Mouse (Mus musculus) urinary bladder, postnatal 4 days (tissue): ENCODE data around the gene Cacna1h.
A peak's percentile ranks its signal among the peaks of the same experiment; 100 is the strongest.

Source experiments
- DNase-seq, 2 experiments: peaks; one replicate each; pipeline ENCODE4 v3.0.0; 2021 to 2022; ENCODE audit warnings: low spot score in 2 of 2

Cacna1h gene

DNA sequence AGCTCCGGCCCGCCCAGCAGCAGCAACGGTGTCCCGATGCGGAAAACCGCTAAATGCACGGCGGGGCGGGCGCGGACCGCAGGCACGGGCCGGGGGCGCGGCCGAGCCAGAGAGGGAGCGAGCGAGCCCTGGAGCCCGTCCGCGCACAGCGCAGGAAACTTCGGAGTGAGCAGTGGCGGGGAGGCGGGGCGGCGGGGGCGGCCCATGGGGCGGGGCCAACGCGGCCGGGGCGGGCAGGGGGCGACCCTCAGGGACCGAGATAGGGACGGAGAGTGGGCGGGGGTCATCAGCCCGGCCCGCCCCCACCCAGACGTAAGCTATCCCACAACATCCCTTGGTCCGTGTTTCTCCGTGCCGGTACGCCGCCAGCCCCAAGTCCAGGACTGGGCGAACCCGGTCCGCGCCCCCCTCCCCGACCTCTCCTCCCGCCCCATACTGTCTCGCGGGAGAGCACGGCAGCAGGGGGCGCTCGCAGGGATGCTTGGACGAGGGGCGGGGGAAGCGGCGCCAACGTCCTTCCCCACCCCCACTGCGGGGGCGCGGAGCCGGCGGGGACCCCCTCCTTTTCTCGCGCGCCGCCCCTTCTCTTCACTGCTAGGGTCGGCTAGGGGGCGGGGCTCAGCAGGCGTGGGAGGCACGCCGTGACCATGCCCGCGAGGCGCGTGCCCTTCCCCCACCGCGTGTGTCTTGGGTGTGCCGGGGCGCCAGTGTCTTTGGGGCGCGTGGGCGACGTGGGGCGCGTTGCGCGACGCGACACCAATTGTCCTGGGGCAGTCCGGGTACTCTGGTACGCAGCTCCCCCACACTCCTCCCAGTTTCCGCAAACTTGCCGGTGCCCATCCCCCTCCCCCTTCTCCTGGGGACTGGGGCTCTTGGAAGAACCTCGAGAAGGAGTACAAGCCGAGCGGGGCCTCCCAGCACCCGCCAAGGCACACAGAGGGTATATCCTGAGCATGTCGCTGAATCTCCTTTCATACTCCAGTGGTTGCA is at the start of gene Cacna1h:
Cacna1h (minus strand) TSS at position 167 of the 990 bp plus-strand sequence.
- DNase-seq, result peak; percentile 73 to 80

DNA sequence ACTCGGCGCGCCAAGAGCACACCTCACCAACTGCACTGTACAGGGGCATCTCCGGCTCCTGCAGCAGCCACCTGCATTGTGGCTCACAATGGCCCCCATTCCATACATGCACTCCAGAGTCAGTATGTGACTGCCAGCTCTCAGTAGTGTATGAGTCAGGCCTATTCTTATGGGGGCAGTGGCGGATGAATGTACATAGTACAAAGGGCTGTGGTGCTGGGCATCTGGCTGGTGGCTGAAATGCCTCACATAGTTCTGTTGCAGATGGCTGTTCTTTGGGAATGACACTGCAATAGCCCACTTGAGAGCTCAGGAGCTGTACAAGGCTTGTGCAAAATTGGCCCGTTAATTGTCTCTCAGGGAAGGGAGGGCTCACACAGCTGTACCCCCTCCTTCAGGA is 48.5 kb upstream of the Cacna1h start:
- no peak for DNase-seq

DNA sequence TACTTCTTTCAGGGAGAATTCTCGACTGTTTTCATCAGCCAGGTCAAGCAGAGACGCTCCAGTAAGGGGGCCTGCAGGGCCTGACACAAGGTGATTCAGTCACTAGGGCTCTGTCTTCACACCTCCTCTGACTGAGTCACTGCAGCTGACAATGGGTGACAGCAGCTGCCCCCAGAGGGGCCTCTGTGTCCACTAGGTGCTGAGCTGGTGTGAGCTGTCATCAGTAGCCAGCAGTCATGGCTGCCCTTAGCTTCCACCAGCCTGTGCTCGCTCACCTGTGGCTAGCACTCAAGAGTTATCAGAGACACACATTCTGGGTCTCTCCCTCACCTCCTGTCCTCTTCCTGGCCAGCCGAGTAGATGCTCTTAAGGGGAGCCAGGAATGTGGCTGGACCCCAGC is 47.2 kb upstream of the Cacna1h start:
- no peak for DNase-seq

DNA sequence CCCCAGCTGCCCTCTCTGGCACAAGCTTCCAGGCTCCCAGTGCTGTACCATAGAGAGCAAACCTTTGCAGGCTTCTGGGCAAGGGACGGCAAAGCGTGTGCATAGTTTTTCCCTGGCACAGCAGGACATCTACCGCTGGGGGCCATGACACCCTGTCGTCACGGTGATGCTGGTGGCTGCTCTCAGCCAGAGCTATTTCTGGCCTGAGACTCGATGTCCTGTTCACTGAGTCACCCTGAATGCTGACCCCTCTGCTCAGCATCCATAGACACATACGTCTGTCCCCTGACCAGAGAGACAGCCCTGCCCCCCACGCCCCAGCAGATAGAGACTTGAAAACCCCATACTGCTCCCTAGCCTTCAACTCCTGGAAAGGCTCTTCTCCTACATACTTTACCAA is 46.6 kb upstream of the Cacna1h start:
- DNase-seq, result no peak

DNA sequence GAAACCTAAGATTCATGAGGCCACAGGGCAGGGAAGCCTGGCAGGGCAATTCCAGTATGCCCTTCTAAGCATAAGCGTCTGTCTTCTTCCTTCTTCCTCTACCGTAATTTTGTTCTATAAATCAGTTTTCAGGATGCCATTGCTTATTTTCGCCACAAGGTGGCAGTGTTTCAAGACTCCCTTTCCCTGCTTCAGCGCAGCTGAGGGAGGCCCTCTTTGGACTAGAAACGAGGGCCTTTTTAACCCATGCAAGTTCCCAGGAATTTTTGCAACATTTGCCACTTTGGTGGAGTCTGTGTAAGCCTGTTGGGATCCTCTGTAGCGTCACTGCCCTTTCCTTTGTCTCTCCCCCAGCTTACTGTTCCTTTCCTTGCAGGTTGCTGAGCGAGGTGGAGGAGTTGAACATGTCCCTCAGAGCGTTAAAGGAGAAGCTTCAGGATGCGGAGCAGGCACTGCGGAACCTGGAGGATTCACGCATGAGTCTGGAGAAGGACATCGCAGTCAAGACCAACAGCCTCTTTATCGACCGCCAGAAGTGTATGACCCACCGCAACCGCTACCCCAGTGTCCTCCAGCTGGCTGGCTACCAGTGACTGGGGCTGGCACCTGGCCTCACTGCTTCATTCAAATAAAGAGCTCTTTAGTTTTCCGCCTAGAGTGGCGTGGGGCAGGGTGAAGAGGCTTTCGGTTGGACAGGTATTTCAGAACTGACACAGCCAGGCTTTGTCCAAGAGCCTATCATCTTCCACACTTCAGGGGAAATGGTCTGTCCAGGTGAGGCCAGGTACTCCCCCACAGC is 42.6 kb upstream of the Cacna1h start:
- DNase-seq, result no peak

DNA sequence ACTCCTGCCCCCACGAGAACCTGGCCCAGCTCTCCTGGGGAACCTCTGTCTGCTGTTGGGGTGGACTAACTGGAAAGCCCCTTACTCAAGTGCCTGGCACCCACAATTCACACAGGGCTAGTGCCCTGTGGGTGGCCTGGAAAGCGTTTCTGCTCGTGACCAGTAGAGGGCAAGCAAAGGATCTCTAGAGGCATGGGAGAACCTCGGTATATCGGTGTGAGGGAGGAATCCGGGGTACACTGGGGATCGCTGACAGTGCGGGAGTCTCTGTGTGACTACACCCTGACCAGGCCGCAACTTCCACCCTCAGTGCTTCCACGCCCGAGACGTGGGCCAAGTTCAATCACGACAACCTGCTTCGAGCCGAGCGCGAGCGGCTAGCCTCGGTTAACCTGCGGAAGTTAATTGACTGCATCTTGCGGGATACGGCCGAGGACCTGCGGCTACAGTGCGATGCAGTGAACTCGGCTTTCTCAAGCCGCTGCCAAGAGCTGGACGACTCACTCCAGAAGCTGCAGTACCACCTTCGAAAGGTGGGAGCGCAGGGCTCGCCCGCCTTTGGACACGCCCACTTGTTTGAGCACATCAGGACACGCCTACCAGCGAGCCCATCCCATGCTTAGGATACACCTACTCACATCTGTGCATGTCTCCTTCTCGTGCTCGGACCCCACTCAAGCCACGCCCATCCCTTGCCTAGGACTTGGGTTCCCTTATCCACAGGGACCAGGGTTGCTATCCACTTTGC is 40.9 kb upstream of the Cacna1h start:
- DNase-seq, result peak; percentile 48 to 76

DNA sequence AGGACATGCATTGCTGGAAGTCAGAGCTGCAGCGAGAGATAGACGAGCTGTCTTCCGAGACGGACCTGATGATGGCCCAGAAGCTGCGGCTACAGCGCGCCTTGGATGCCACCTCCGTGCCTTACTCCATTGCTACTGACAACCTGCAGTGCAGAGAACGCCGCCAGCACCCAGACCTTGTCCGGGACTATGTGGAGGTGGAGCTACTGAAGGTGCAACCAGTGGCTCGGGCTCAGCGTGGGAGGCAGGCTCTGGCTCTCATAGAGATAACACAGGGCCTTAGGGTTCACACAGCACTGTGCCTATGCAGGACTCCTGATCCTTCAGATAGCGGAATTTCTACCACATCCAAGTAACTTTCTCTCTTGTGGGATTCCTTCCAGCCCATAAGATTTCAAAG is 38.5 kb upstream of the Cacna1h start:
- no peak for DNase-seq

DNA sequence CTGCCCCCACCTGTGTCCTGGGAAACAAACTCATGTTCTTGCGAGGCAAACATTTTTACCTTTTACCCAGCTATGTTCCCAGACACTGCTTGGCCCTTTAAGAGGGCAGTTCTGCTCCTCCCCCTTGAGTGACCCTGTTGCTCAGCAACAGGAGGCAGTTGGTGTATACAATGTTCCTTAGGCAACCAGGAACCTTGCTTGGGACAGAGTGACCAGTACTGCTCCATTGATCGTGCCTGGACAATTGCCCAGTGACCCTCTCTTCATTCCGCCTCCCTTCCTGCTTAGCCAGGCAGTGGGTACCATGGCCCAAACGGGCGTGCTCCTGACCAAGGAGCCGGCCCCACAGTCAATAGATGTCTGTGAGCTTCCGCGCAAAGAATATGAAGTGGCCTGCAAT is 37.8 kb upstream of the Cacna1h start:
- DNase-seq, result no peak

DNA sequence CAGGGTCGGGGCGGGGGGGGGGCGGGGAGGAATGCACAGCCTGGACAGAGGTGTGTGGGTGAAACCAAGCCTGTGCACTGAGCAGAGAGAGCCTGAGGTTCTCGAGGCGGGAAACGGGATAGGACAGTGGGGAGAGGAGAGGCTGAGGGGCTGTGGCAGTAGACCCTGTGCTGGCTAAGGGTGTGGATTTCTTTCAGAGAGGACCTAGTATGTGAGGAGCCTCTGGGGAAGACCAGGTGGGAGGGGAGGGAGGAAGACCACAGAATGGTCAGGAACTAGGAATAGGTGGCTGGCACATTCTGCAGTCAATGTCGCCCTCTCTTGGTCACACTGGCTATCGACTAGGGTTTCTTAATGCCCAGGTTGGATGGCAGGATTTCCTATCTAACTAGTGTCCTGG is 36.2 kb upstream of the Cacna1h start:
- no peak for DNase-seq

DNA sequence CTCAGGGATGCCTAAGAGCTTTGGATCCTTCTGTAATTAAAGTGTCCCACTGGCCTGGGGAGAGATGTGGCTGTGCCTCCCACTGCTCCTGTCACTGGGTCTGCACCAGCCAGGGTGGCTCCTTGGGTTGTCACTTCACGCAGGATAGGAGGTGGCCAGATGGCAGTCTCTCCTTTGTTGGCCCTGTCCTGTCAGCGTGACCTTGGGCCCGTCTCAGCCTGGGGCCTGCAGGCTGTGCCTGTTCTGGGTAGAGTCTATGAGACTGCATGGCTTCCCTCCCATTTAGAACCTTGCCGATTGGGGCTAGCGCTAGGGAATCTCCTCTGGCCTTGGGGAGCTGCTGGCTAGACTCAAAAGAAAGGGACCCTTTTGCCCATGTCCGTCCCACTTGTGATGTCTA is 34.7 kb upstream of the Cacna1h start:
- no peak for DNase-seq

DNA sequence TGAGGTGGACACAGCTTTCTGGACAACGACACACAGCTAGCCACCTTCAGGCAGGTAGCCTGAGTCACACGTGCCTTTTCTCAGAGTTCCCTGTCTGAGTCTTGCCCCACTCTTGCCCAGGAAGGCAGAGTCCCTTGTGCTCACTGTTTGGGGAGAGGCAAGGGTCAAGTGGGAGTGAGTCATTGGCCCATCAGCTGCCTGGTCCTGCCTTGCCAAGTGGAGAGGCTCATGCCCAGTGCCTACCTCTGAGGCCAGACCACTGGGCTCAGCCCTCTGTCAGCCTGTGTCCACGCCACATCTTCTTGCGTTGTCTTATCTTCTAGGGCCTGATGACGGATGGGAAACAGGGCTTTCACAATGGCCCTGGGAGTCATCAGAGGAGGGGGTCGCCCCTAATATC is 34.2 kb upstream of the Cacna1h start:
- DNase-seq, result no peak

DNA sequence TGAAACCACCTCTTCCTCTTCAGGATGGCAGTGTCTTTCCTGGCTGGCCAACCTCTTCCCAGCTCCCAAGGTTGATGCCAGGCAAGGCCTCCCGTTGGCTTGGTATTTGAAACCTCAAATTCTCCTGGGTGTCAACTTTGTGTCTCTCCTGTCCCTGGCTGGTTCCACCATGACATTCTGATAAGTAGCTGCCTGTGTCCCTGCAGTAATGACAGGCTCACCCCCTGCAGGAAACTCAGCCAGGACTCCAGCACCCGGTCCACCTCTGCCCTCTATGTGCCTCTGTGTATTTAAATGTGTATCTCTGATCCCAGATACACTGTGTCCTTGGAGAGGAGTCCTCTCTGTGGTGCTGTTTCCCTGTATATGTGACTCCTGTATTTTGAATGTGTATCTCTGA is 32.7 kb upstream of the Cacna1h start:
- DNase-seq, result no peak

DNA sequence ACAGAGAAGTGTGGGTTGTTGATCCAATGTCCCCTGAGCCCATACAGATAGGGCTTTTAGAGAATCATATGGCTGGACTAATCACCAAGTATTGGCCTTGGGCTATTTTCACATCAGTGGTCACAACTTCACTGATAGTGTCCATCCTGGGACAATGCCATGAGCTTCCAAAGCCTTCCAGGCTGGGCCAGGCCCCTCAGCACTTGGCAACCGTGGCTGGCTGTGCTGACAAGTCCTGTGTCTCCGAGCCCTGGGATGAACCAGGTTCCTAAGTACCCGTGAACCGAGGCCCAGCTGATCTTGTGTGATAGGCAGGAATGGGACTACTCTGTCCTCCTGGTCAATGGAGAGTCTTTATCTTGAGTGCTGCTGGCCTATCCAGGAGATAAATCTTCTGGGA is 30.5 kb upstream of the Cacna1h start:
- no peak for DNase-seq

DNA sequence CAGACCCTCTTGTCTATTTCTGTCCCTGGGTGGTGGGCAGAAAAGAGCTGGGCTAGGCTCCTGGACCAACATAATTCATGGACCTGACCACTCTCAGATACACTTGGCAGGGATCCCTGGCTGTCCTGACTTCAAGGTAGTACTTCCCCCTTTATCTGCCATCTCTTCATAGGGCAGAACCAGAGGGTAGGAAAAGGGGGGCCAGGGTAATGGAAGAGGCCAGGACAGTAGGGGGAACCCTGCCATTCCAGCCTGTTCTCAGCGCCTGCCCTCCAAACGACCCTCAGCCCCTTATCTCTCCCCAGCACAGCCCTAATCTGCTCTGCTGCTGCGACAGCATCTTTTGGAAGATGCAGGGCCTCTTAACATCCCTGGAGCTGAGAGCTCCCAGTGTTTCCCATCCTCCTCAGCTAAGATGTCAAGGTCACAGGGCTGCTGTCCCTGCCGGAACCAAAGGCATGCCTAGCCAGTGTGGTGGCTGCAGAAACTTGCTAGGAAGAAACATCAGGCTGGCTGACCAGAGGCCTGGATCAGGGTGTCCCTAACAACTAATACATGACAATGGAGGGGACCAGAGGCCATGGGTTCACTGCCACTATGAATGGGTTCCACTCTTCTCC is 29.9 kb upstream of the Cacna1h start:
- DNase-seq, result no peak

DNA sequence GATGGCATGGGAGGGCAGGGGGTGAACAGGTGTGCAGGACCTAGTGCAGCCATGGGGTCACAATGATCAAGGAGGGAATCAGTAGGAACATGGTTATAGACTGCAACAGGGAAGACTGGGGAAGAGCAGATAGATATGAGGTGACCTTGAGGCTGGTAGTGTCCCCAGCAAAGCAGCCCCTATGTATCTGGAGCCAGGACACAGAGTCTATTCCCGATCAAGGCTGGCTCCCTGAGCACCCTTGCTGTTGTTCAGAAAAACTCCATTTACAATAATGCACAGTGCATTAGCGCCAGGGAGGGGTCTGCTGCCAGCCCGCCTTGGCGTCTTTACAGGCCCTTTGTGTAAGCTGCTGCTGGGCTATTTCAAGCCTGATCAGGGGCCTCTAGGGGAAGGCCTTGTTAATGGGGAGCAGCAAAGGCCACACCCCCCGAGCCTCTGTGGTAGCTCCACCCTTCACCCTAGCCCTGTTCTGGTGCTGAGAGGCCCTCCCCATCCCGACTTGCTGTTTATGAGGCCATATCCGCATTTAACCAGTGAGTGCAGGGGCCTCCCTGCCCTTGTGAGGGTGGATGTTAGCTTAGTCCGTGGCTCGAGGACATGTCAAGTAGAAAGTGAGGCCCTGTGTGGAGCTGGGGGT is 28.8 kb upstream of the Cacna1h start:
- DNase-seq, result no peak

DNA sequence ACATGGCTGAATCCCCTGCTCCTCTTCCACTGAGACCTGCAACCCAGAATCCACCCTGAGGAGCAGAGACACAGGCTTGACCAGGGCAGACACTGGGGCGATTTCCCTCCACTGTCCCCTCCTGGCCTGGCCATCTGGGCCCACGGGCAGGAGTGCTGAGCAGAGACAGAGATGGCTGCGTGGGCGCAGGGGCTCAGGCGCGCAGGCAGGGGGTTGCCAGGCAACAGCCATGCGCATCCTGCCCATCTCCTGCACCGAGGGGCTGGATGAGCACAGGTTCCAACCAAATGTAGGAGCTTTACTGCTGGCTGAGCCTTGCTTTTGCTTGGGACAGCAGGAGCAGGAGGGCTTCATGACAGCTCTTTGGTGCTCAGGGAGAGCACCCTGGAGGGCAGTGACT is 23.0 kb upstream of the Cacna1h start:
- DNase-seq, result no peak

DNA sequence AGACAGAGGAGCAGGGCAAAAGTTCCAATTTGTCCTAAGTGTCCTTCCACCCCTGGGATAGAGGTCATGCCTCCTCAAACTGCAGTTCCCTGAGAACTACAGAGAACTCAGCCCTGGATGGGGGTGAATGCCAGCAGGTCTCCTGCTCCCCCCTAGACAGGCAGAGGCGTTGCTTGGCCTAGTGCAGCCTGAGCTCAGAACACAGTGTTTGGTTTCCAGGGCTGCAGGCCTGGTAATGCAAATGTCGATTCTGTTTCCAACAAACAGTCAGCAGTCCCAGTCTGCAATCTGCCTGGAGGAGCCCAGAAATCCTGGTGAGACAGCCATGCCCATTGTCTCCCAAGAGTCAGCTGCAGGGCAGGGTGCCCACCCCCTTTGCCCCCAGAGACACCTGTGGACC is 20.7 kb upstream of the Cacna1h start, which contains the start of gene Tekt4:
Tekt4 (plus strand) TSS at position 344 of the 400 bp plus-strand sequence.
- DNase-seq, result no peak

DNA sequence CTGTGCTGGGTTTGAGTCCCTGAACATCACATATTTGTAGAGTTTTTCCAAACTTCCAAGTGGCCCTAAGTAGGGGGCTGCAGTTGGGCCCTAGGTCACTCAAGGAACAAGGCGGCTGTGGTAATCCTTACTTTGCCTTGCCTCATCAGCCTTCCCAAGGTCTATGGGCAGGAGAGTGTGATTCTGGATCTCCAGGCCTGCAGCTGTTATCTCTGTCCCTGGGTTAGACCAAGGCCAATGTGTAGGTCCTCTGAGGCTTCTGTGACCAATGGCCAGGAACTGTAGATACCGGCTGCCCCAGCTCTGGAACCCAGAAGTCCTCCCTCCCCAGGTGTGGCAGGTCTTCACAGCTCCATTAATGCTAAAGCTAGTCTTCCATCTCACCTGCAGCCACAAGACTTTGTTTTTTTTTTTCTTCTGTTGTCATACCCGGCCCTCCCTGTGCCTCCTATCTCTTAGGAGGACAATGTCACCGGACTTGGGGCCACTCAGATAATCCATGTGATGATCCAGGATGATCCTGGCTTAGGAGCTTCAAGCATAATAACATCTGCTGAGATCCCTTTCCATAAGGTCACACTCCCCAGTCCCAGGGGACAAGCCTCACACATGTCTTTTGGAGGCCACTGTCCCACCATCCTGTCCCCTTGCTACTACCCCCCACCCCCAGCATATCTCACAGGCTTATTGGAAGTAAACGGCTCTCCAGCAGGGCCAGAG is 18.8 kb upstream of the Cacna1h start:
- DNase-seq, result no peak

DNA sequence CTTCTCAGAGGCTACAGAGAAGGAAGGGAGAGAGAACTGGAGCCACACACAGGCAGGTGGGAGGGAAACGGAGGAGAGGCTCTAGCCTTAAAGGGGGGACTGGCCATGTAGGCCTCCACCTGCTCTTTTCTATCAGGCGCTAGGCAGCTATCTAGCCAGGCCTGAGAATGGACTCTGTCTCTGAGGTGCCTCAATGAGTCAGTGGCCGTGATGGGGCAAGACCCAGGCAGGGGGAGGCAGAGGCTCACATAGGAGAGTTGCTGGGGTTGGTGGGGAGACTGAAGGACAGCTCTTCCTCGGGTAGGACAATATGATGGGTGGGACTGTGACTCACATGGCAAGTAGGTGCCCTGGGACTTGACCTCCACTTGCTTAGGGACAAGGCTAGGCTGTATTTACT is 16.7 kb upstream of the Cacna1h start:
- DNase-seq, result no peak

DNA sequence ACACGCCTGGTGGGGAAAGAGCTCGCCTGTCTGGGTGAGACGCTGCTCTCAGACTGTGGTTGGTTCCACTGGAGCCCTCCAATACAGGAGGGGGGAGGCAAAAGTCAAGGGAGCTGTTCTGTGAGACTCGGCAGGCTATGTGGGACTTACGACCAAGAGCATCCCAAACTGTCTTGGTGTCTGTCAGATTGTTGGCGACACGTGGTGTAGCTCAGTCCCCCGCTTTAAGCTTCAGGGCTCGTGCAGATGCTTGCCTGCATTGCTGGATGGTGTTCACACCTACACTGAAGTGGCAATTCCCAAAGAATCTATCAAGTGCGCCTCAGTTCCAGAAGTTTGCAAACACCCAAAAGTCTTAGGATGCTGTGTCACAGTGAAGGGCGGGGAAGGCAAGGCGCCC is 14.3 kb upstream of the Cacna1h start:
- DNase-seq, result no peak
